Mouse (Mus musculus) neural tube, embryonic 12.5 days (tissue): ENCODE results near the gene Foxp1. TPM values are rescaled to one million over a fixed set of nuclear protein-coding genes. Genes with fewer than 3 reads are reported as not detected.

Experiments
- ATAC-seq: fragments of 200-750 bp; cut with Nextera tagmentation; 2 replicates; pipeline ENCODE4 v1.8.0; 2017; ENCODE audit warnings: low read depth, mild to moderate bottlenecking, moderate TSS enrichment, moderate library complexity; ENCODE audit not compliant: low FRiP score
- H3K27ac ChIP-seq: fragments of 300-500 bp; sonication (generic); 2 replicates; pipeline ENCODE4 v1.5.1; 2016
- H3K27me3 ChIP-seq: fragments of 300-500 bp; sonication (generic); replicated peaks from 2 replicates; pipeline ENCODE4 v1.6.1; 2016; ENCODE audit warnings: mild to moderate bottlenecking
- H3K36me3 ChIP-seq: fragments of 300-500 bp; sonication (generic); 2 replicates; pipeline ENCODE4 v1.6.1; 2016; ENCODE audit warnings: mild to moderate bottlenecking
- H3K4me1 ChIP-seq: fragments of 300-500 bp; sonication (generic); 2 replicates; pipeline ENCODE4 v1.6.1; 2016
- H3K4me2 ChIP-seq: fragments of 300-500 bp; sonication (generic); replicated peaks from 2 replicates; pipeline ENCODE4 v1.6.1; 2016; ENCODE audit warnings: mild to moderate bottlenecking
- H3K4me3 ChIP-seq: fragments of 300-500 bp; sonication (generic); 2 replicates; pipeline ENCODE4 v1.5.1; 2016
- H3K9ac ChIP-seq: fragments of 300-500 bp; sonication (generic); 2 replicates; pipeline ENCODE4 v1.6.1; 2016; ENCODE audit warnings: mild to moderate bottlenecking
- H3K9me3 ChIP-seq: fragments of 300-500 bp; sonication (generic); 2 replicates; pipeline ENCODE4 v1.6.1; 2016; ENCODE audit warnings: mild to moderate bottlenecking
- WGBS: fragments of 180-500 bp; shearing (Covaris S2); methylation state at CpG from one replicate; pipeline ENCODE4 v1.1.7; 2016; 5-methylcytosine and 5-hydroxymethylcytosine counted together
- polyA plus RNA-seq: library from polyadenylated mRNA; unstranded; fragments of >200 nt; fragmentation: Nextera tagmentation; extraction: Ambion mirVana; gene quantifications from 2 replicates; pipeline ENCODE4 v1.2.1, GENCODE M21; 2016

The Foxp1 gene
- polyA plus RNA-seq, 1 experiment from 2014 or later: 91.8 TPM

DNA sequence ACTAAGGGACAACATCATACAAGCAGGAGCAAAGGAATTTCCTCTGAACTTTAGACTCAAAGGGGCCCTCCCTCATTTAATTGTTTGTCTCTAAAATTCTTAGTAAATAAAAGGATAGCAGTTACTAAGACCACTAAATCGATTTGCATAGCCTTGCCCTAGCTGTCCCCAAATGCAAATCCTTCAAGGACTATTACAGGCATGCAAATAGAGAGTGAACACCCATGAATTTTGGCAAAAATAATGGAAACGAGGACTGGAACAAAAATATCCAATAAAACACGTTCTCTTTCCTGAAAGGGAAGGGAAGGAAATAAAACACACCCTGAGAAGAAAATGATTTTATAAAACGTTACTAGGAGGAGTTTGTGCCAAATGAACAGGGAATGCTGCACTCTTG is 390.7 kb downstream of the Foxp1 start:
- peaks cover 46% of the 10 kb centered on the region for H3K4me1 ChIP-seq
- H3K4me2 ChIP-seq: no peak overlapping the region
- no peak overlapping the region for H3K27ac ChIP-seq
- no peak overlapping the region for H3K9ac ChIP-seq
- no peaks in the 10 kb centered on the region for H3K27me3 ChIP-seq
- no peaks in the 10 kb centered on the region for H3K9me3 ChIP-seq
- no peak overlapping the region for H3K4me3 ChIP-seq
- no peak for ATAC-seq
- H3K36me3 ChIP-seq: no peaks in the 10 kb centered on the region
- 47% methylated on average over 4 of the region's 4 CpGs for WGBS

DNA sequence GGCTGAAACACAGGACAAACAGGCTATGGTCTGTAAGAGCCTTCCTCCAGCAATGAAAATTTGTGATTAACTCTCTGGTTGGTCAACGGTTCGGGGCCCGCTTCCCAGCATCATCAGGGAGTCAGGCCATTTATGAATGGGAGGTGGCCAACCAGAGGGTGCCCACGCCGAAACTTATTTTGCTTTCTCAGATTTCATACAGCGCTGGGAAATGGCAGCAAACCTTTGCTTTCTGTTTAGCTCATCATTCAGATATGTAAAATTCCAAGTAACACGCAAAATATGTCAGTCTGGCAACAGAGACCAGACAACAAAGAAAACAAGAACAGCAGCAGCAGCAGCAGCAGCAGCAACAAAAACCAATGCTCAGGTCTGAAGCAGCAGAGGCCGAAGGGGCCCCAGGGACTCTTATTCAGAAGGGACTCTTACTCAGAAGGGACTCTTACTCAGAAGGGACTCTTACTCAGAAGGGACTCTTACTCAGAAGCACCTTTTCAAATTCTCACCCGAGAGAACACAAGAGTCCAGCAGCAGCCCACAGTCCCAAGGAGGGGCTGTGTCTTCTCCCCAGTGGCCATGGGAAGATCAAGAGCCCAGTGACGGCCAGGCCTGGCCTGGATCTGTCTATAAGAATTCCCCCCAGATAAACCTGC is 391.6 kb downstream of the Foxp1 start:
- Histone ChIP-seq H3K9me3 (no peaks in the 10 kb centered on the region), H3K4me3 (no peak overlapping the region), H3K27ac (no peak overlapping the region), H3K27me3 (no peaks in the 10 kb centered on the region), H3K36me3 (no peaks in the 10 kb centered on the region), H3K9ac (no peak overlapping the region), H3K4me2 (0 out of 2 replicates have a peak overlapping the region, but pooled peaks have one; percentile 5), H3K4me1 (peaks cover 38% of the 10 kb centered on the region)
- no peak for ATAC-seq
- WGBS: 56% methylated on average over 10 of the region's 10 CpGs

DNA sequence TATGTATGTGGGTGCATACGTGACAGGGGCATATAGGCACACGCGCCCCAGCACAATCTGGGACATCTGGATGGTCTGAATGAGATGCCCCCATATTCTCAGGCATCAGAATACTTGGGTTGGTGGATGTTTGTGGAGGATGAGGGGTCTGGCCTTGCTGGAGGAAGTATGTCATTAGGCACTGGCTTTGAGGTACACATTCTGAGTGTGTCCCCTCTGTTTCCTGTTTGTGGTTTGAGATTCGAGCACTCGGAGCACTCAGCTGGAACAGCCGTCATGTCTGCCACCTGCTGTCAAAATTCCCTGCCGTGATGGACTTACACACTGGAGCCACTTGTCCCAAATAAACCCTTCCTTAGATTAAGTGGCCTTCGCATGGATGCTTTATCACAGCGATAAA is 395.8 kb downstream of the Foxp1 start:
- H3K4me2 ChIP-seq: no peak overlapping the region
- no peak for ATAC-seq
- H3K27ac ChIP-seq: no peak overlapping the region
- H3K27me3 ChIP-seq: no peaks in the 10 kb centered on the region
- no peaks in the 10 kb centered on the region for H3K9me3 ChIP-seq
- H3K4me1 ChIP-seq: peaks cover 13% of the 10 kb centered on the region
- WGBS: 89% methylated on average over 9 of the region's 9 CpGs
- no peak overlapping the region for H3K4me3 ChIP-seq
- no peaks in the 10 kb centered on the region for H3K36me3 ChIP-seq
- no peak overlapping the region for H3K9ac ChIP-seq

DNA sequence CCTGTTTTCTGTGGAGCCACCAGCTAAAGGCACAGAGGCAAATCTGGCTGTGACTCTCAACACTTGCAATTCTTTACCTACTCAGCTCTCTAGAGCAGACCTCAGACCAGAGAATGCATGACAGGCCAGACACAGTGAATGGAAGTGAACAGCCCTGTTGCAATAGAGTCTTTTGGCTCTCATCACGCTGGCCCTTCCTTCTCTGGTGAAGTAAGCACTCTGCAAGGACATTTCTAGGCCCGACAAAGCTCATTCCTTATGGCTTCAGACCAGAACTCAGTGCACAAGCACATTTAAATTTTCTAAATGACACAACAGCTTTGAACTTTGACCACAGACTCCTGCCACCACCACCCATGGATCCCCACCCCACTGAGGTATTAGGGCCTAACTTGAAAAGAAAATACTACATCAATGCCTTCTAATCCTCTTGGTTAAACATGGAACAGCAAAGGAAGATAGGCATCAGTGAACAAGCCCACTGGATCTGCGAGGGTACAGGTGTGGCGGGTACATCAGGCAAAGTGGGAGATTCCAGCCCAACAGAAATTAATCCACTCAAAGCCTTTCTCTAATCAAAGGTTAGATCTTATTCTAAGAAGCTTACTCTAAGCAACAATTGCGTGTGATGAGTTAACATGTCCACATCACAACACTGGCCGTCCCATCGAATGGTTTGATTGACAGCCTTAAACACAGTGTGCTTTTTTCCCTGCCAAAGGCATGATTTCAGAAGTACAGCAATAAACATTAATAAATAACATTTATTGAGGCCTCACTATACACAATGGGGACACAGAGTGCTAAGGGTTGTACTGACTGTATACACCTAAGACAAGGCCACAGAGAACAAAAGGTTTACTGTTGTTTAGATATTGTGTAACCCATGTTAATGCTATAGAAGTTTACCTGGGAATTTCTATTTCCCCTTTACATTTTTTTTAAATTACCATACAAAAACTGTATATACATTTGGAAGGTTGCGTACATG is 401.4 kb downstream of the Foxp1 start:
- Histone ChIP-seq H3K9ac (no peak overlapping the region), H3K36me3 (no peaks in the 10 kb centered on the region), H3K27ac (no peak overlapping the region), H3K4me3 (no peak overlapping the region), H3K4me1 (no peaks in the 10 kb centered on the region), H3K9me3 (no peaks in the 10 kb centered on the region), H3K4me2 (no peak overlapping the region), H3K27me3 (no peaks in the 10 kb centered on the region)
- 95% methylated on average over 8 of the region's 8 CpGs for WGBS
- no peak for ATAC-seq

DNA sequence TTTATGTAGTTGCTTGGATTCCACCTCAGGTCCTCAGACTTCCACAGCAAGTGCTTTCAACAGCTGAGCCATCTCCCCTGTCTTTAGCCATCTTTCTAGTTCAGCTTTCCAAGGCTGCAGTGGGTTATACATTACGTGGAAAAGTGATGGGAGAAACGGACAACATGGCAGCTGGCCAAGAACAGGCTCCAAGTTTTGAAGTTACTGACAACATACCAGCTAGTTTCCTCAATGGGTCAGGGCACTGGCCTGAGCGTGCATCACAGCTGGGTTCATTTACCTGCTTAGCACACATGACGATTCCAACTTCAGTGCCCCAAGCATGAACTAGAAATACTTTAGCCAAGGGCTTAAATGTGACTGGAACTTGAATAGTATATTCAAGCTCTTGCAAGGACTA is 404.0 kb downstream of the Foxp1 start:
- no peaks in the 10 kb centered on the region for H3K36me3 ChIP-seq
- H3K4me1 ChIP-seq: no peaks in the 10 kb centered on the region

DNA sequence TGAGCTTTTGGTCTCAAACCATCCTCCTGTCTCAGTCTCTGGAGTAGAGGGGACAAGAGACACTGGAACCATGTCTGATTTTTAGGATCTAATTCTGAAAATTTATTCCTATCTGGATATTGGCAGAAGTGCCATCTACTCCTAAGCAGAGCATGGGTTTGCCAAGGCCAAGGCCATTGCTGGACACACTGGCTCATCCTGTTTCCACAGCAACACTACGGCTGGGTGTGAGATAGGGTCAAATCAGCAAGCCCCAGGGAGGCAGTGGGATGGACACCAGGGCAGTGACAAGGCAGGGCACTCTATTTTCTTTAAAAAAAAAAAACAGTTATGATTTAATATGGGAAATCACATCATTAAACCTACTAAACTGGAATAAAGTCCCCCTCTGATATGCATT is 405.1 kb downstream of the Foxp1 start:
- no peak overlapping the region for H3K4me2 ChIP-seq
- no peak overlapping the region for H3K4me3 ChIP-seq
- no peaks in the 10 kb centered on the region for H3K4me1 ChIP-seq
- H3K27ac ChIP-seq: no peak overlapping the region
- H3K36me3 ChIP-seq: no peaks in the 10 kb centered on the region
- ATAC-seq: no peak
- H3K9me3 ChIP-seq: no peaks in the 10 kb centered on the region
- no peaks in the 10 kb centered on the region for H3K27me3 ChIP-seq
- H3K9ac ChIP-seq: no peak overlapping the region
- WGBS: 74% methylated on average over 1 of the region's 1 CpGs

More for the DNA sequence above, 404.0 kb downstream of the Foxp1 start:
- Histone ChIP-seq H3K4me2 (no peak overlapping the region), H3K9me3 (no peaks in the 10 kb centered on the region), H3K4me3 (no peak overlapping the region), H3K9ac (no peak overlapping the region), H3K27me3 (no peaks in the 10 kb centered on the region), H3K27ac (no peak overlapping the region)
- no peak for ATAC-seq
- 89% methylated on average over 4 of the region's 4 CpGs for WGBS

DNA sequence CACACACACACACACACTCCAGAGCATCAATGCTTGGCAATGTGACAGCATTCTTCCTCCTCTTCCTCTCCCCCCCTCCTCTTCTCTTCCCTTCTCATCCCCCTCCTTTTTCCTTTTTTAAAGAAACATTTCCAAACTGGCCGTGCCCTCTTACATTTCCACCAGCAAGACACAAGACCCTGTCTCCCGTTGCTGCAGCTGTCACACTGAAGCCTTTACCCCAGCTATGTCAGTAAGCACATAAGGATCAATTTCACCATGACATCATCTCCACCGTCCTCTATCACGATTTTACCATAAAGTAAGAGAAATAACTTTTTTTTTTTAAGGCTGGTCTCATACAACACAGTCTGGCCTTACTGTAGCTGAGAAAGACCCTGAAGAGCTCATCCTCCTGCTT is 410.7 kb downstream of the Foxp1 start:
- Histone ChIP-seq H3K27ac (no peak overlapping the region), H3K36me3 (no peaks in the 10 kb centered on the region), H3K9me3 (no peaks in the 10 kb centered on the region), H3K4me1 (no peaks in the 10 kb centered on the region), H3K27me3 (no peaks in the 10 kb centered on the region), H3K9ac (no peak overlapping the region), H3K4me2 (no peak overlapping the region), H3K4me3 (no peak overlapping the region)
- ATAC-seq: no peak
- WGBS: 93% methylated on average over 4 of the region's 4 CpGs

DNA sequence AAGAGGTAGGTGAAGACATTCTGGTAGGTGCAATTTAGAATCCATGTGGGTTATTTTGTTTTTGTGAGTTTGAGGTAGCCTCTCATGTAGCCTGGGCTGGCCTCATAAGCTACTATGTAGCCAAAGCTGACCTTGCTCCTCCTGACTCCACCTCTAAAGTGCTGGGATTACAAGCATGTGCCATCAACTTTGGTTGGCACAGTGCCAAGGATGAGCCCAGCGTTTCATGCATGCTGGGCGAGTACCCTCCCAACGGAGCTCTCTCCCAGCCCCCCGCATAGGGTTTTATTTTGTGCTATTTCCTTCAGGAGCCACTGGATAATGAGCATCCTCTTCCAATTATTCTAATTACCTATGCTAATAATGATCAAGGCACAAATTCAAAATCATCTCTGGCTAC is 414.1 kb downstream of the Foxp1 start:
- H3K36me3 ChIP-seq: no peaks in the 10 kb centered on the region
- ATAC-seq: no peak
- no peak overlapping the region for H3K4me2 ChIP-seq
- WGBS: 82% methylated on average over 4 of the region's 4 CpGs
- no peak overlapping the region for H3K9ac ChIP-seq
- H3K9me3 ChIP-seq: no peaks in the 10 kb centered on the region
- no peak overlapping the region for H3K4me3 ChIP-seq
- H3K27ac ChIP-seq: no peak overlapping the region
- no peaks in the 10 kb centered on the region for H3K4me1 ChIP-seq
- no peaks in the 10 kb centered on the region for H3K27me3 ChIP-seq

DNA sequence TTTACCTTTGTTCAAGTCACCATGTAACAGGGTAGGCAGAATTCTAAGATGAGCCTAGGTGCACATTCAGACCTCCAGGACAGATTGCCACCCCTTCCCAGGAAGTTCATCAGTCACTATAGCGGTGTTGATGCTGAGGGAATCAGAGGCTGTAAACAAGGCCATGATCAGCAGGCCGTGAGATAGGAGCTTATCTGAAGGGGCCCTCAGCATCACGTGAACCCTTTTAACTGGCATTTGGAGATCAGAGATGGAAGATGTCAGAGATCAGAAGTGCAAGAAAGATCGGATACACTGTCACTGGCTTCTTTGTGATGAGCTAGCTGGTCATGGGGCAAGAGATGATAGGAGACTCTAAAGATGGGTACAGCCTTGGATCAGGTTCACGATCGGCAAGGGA is 414.8 kb downstream of the Foxp1 start:
- H3K4me3 ChIP-seq: no peak overlapping the region
- H3K4me1 ChIP-seq: no peaks in the 10 kb centered on the region
- no peaks in the 10 kb centered on the region for H3K36me3 ChIP-seq
- WGBS: 97% methylated on average over 6 of the region's 6 CpGs
- H3K9ac ChIP-seq: no peak overlapping the region
- no peak overlapping the region for H3K27ac ChIP-seq
- H3K9me3 ChIP-seq: no peaks in the 10 kb centered on the region
- H3K27me3 ChIP-seq: no peaks in the 10 kb centered on the region
- no peak overlapping the region for H3K4me2 ChIP-seq
- ATAC-seq: no peak

DNA sequence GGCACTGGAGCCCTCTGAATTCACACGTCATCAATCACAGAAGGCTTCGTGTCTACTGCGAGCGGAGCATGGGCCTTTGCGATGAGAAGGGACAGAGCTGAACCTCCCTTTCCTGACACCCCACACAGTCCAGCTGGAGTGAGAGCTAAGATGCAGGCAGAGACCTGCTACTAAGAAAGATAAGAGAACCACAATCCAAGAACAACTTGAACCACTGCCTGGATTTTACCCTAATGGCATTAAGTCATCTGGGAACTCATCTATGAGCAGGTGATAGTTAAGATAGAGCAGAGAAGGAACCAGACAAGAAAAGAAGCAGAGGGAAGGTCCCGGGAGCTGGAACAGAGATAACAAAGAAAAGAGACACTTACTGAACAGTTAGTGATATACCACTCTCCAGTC is 415.4 kb downstream of the Foxp1 start:
- Histone ChIP-seq H3K36me3 (no peaks in the 10 kb centered on the region), H3K9me3 (no peaks in the 10 kb centered on the region), H3K27me3 (no peaks in the 10 kb centered on the region), H3K4me2 (no peak overlapping the region), H3K4me1 (no peaks in the 10 kb centered on the region), H3K4me3 (no peak overlapping the region), H3K27ac (no peak overlapping the region), H3K9ac (no peak overlapping the region)
- ATAC-seq: no peak
- 76% methylated on average over 6 of the region's 6 CpGs for WGBS

DNA sequence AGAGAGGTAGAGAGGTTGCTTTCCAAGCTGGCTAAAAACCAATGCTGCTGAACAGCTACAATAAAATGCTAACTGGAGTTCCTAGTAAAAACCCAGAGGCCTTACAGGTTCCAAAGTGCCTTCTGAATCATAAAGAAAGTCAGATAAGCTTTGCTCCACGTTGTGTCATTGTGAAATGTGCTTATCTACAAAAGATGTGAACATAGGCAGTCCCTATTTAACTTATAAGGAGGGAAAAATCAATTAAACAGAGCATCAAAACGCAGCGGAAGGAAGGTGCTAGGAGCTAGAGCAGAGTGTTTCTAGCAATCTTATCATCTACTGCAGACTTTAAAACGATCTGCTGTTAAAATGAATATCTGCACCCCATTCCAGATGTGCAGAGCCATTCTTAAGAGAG is 416.5 kb downstream of the Foxp1 start:
- Histone ChIP-seq H3K27ac (no peak overlapping the region), H3K4me2 (no peak overlapping the region), H3K9me3 (no peaks in the 10 kb centered on the region), H3K4me3 (no peak overlapping the region), H3K4me1 (peaks cover 9% of the 10 kb centered on the region), H3K9ac (no peak overlapping the region), H3K36me3 (no peaks in the 10 kb centered on the region), H3K27me3 (no peaks in the 10 kb centered on the region)
- ATAC-seq: no peak
- 86% methylated on average over 4 of the region's 4 CpGs for WGBS

DNA sequence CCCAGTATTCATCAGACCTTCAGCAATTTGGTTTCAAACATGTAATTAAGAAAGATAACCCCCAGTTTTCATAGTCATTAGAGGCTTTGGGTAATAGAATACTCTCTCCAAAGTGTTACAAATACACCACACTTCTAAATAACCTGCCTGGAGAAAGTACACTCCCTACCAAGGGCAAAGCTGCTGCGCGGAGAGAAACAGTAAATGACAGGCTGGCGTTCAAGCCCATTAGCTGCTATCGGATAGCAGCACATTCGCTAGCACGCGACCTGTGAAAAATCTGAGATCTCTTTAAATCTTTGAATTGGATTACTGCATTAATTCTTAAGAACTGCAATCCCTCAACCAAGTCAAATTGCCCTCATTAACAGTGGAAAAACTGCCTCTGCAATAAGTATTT is 418.1 kb downstream of the Foxp1 start:
- Histone ChIP-seq H3K36me3 (no peaks in the 10 kb centered on the region), H3K4me3 (no peak overlapping the region), H3K4me1 (peaks cover 9% of the 10 kb centered on the region), H3K9ac (no peak overlapping the region), H3K4me2 (no peak overlapping the region), H3K9me3 (no peaks in the 10 kb centered on the region), H3K27ac (no peak overlapping the region), H3K27me3 (no peaks in the 10 kb centered on the region)
- WGBS: 57% methylated on average over 7 of the region's 7 CpGs
- ATAC-seq: no peak
